Mouse (Mus musculus) skeletal muscle tissue, adult 2 months (tissue): ENCODE measurements around the gene Rnf220.

Source experiments
- DNase-seq: peaks from one replicate; pipeline ENCODE4 v3.0.0-alpha.2; 2012; ENCODE audit warnings: low read depth, low spot score

Rnf220 gene

DNA sequence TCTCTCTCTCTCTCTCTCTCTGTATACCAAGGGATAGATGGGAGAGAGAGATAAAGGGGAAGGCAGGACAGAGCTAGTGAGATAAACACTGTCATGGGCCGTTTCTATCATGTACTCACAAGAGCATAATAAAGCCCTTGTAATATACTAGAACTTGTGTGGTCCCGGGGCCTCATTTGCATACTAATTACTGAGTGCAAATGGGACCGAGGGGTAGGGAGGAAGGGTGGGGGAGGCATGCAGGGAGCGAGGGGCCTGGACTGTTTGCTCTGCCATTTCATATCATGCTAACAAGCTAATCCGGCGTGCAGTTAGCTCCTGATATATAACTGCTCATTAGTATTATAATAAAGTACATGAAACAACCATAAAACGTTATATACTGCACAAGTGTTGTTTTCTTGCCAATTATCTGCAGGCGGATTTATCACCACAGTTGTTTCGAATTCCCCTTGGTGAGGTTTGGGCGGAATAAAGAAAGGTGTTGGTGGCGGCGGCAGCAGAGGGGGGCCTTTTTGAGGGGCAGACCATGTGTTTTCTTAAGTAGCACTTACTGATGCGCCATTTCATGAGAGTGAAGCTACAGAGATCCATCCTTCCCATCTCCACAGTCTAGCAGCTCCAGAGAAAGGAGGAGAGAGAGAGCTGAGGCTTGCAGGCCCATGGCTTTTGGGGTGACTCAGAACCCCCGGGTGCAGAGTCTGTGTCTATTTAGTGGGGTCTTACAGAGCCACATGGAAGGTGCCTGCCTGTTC is 116.9 kb downstream of the Rnf220 start:
- DNase-seq, result no peak

DNA sequence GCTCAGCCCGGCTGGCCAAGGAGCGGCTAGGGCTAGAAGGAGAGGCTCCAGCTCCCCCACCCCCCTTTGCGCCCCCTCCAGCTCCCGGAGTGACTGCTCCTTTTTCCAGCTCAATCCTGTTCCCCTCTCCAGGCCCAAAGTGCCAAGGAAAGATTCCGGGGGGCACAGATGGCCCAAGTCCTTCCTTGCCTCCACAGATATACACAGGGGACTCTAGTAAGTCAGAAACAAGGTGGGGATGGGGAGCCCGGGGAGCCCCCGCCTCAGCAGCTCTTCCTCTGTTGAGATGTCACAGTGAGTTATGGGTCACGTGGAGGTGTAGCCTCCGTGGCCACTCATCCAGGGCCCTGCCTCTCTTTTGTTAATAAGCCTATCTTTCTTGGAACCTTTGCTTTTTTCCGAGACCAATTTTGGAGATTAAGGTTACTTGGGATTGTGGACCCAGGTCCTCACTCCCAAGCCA is 122.7 kb downstream of the Rnf220 start:
- no peak for DNase-seq

DNA sequence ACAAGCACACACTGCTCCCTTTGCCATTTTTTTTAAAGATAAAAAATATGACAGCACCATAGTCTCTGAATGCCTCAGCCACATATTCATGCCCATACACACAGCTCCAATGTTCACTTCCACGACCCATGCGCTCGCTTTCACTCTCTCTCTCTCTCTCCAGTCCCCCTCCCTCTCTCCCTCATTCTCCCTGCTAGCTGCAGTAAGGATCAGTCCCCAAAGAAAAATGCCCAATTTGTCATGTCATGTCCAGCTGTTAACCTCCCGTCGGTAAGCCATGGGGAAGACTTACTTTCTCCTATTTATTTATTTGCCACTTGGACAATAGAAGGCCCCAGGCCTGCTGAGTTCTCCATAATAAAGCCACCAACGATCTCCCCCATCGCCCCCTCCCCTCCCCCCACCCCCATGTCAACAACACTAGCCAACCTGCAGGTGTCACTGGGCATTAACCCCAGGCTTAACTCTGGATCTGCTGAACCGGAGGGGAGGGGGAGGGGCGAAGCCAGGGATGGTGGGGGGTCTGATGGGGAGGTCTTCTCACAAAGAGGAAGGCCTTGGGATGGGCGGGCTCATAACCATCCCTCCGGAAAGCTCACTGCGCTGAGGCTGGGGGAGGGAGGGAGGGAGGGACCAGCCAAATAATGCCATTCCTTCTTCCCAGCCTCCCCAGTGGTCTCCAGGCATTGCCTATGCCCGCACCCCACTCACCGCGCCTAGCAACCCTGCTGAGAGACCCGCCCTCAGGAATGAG is 123.4 kb downstream of the Rnf220 start:
- DNase-seq, result no peak

DNA sequence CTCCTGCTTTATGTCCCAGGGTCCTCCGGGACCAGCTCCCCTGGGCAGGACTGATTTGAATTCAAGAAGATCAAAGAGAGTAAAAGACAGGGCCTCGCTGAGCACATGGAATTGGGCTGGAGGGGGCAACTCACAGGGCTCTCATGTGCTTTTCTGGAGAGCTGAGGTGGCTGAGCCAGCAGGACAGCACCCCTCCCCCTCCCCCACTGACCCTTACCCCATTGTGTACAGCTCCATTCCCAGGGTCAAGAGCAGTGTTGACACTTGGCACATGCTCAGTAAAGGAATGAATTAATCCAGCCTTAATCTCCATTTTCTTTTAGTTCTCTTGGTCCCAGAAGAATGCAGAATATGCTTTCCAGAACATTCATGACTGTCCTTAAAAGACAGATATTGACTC is 125.0 kb downstream of the Rnf220 start:
- no peak for DNase-seq

DNA sequence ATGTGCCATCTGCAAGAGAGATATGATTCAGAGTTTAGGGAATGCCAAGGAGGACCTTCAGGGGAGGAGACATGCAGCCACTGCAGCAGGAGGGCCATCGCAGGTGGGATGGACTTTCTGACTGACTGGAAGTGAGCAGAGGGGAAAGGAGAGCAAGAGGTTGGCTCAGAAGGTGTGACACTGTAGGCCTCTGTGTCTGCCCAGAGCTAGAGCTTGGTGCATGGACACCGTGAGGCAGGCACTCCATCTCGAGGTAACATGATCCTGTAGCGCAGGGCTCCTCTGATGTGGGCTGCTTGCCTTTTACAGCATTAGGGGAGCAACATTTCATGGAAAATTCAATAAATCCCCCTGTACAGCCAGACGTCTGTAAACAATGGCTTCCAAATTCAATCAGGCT is 126.5 kb downstream of the Rnf220 start:
- DNase-seq, result no peak

DNA sequence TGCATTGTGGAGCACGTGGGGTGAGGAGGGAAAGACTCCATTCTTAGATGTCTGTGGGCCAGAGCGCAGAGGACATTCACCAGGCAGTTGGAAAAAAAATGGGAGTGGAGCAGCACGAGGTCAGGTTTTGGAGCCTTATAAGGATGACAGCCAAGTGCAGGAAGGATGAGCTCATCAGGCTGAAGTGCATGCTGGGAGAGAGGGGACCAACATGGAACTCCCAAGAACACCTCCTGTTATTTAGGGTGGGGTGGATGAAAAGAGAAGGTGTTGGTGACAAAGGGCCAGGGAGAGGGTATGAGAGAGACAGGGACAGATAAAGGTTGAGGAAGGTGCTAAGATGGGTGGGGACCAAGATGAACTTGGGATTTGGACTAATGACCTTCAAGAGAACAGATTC is 127.3 kb downstream of the Rnf220 start:
- no peak for DNase-seq

DNA sequence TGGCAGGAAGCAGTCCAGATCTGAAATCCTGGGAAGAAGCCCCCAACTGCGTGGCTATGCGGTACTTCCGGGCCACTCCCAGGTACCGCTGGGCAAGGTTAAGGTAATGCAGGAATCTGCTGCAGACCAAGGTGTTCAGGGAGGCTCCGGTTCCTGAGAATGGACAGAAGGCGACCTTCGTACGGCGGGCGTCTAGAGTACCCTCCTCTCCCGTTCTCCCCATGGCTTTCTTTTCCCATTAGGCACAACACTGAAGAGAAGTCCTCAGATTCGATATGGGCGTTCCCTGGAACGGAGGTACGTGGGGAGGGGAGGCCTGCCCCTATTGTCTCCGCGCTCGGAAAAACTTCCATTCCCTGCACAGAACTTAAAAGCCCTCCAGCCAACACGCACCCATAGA is 129.5 kb downstream of the Rnf220 start:
- DNase-seq, result no peak

DNA sequence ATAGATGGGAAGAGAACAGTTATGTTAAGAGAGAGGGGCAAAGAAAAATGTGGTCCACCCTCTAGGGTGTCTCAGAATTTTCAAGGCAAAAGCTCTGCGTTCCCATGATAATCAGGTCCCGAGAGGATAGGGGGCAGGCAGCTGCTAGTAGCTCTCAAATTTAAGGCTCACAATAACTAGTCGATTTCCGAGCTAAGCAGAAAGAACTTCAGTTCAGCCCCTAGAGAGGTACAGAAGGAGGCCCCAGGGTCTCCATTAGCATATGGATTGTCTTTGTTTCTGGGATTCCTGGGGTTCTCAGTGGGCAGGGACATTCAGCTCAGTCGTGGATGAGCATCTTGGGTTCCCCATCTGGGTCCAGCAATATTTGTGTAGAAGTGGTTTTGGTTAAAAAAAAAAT is 134.8 kb downstream of the Rnf220 start:
- DNase-seq, result no peak

DNA sequence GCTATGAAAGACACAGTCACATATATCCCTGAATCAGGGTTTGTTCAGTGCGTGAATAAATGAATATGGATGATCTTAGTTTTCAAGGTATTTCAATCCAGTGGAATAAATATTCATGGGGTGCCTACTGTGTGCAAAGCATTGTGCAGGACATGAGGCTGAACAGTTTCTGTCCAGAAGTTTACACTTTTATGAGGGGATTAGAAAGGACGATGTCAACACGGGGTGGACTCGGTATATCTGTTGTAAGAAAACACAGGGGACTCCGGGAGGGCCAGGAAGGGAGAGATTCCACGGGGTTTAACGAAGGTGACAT is 135.3 kb downstream of the Rnf220 start:
- no peak for DNase-seq

DNA sequence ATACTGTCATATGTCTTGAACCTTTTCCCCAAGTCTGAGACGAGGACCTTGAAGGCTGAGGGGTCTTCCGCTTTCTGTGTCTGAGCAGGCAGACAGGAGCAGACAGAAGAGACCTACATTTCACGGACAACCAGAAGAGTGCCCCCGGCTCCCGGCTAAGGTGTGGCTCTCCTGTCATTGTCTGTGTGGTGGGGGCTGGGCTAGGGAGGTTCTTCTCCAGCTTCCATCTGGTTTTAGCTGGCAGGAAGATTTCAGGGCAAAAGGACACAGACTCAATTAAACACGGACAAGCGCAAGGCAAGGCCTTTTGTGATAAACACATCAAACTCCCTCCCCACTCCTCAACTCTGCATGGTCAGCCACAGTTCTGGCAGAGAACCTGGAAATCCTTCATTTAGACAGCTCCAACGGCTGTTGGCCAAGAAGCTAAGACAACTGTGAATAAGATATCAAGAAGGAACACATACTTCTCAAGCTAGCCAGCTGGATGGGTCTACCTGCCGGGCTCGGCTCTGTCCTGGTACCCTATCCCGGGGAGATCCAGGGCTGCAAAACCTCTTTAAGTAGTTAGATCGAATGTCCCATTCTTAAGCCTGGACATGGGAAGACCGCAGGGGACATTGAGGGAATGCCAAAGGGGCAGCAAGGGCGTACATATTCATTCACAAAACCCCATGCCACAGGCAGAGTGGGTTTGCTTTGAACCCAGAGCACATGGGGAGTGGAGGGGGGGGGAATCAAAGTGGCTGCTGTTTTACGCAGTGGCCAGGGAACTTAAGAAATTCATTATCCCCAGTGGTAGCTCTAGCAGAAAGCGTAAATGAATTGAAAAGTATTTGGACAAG is 135.9 kb downstream of the Rnf220 start:
- DNase-seq, result no peak

DNA sequence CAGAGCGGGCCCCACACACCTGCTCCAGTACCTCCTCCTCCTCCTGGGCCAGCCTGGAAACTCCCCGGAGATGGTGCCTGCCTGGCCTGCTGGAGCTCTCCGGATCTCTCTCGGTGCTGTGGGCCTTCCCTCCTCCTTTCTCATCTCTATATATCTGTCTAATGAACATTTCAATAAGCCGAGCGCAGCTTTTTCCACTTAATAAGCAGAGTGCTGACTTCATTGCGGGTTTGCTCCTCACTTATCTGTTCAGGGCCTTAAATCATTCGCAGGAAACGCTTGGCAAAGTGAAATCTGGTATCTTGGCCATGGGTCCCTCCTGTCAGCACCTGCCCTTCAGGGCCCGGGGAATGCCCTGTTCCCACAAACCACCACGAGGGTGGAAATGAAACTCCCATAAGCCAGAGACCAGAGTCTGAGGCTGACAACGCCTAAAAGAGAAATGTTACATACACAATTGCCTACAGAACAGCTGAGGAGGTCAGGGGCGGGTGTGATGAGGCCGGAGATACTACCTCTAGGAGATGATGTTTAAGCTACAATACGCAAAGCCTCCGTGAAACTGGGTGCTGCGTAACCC is 137.0 kb downstream of the Rnf220 start:
- DNase-seq, result peak; percentile 36

DNA sequence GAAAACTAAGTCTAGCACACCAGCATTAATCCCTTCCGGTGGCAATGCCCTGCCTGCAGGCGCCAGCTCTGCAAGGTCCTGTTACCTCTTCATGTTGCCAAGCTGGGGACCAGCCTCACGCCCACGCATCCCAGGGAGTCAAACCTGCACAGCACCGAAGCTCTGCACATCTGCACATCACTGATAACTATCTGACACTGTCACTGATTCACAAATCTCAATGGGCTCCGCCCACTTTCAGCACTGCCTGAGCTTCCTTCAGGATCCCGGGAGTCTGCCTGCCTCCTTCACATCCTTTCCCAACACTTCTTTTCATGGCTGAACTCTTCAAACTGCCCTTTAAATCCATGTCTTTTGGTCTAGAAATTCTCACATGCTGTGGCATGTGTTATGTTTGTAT is 138.9 kb downstream of the Rnf220 start:
- no peak for DNase-seq

DNA sequence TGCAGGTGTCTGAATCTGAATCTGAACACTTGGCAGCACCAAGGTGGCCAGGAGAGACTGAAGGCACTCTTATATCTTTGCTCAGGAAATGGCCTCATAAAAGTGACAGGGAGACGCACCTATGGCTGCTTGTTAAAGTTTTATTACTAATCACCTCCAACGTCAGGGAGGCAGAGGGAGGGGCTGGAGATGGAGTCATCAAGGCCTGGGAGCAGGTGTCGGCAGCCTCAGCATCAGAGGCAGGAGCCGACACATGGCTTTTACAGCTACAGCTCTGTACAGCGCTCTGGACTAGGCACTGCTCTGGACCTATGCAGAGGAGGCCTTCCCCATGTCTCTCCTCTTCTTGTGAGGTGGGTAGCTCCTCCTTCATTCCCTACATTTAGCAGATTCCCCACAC is 139.7 kb downstream of the Rnf220 start:
- DNase-seq, result no peak

DNA sequence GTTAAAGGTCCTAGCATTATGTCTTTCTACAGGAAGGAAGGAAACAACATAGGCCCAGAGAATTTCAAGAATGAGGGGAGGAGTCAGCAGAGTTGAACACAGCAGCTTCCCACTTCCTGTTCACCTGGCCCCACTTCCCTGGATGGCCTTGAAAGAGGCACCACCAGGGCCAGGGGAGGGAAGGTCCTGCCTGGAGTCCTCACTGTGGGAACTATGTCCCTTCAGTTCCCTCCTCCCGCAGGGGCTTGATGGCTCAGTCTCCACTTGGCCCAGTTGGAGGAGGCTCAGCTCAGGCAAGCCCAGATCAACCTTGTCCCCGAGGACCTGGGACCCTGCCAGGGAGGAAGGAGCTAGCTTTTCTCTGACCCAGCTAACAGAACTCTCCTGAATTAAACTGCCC is 140.6 kb downstream of the Rnf220 start:
- peak; percentile 32 for DNase-seq

DNA sequence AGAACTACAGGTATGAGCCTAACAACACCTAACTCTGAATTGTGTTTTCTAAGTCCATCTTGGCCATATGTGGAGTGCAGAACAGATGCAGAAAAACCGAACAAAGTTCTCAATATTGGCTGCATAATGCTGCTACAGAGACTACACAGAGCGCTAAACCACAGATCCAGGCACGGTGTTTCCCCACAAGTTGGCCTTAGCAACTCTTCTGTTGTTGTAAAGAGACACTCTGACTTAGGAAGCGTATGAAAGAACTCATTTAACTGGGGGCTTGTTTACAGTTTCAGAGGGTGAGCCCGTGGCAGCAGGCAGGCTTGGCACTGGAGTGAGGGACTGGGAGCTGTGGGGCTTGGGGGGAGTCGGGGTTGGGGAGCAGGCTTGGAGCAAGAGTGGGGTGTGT is 142.2 kb downstream of the Rnf220 start:
- DNase-seq, result no peak

DNA sequence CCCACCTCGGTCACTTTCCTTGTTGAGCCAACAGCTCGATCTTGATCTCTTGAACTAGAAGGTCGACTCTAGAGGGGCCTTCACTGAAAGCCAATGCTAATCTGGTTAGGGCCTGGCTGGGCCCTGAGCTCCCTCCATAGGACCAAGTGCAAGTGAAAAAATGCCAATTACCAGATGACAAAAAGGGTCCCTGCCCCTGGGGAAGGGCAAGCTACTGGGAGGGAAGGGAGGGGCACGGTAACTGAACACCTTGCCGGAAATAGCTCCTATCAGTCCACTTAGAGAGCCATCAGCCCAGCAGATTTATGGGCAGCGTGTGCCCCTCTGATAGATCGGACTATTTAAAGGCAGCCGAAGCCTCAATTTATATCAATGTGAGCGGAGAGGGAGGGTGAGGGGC is 143.9 kb downstream of the Rnf220 start:
- DNase-seq, result no peak

DNA sequence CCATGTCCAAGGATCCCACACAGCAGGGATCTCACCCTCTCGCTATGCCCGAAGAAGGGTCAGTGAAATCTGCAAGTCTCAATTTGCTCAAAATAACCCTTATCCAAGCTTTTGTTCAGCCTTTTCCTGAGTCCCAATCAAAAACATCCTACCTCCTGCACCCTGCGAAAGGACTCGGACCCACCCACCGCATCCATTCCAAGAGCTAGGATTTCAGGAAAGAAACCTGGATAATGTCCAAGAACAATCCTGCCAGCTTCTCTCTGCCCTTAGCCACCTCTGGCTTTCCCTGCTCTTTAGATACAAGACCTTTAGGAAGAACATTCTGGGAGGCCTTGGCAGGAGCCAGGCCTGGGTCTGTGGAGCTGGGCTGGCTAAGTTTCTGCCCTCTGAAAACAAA is 144.8 kb downstream of the Rnf220 start:
- no peak for DNase-seq

DNA sequence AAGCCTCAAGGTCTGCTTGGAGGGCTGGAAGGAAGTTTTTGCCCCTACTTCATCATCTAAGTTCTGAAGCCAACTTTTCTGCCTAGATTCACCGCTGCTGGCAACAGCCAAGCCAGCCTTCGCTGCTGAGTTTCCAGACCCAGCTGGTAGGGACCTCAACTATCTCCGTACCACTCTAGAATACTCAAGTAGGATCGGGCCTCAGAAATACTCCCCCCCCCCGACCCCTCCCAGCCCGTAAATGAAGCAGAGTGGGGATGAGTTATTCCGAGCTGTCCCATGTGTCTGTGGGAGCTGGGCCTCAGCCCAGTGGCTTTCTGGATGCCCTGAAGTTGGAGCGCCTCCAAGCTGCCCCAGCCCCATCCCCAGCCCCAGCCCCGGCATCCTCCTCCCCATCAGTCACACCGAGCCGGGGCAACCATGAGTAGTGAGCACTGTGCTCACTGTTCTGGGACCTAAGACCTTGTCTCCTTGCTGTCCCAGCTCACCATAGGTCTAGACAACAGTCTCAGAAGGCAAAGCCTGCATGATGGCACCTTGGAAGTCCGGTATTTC is 146.6 kb downstream of the Rnf220 start:
- DNase-seq, result no peak

DNA sequence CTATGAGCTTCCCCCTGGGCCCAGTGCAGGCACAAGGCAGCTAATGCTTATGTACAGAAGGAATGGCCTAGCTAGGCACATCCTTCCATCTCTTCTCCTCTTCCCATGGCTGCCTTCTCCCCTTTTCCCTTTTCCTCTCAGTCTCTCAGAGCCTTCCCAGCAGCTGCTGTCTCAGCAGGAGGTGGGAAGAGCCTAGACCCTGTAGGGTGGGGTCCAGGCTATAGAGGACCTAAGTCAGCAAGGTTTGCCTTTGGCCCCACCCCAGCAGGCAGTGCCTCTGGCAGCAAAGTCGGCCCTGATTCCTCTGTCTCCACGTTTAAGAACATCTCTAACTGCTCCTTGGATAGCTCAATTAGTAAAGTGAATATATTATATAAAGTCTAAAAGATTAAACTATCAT is 147.5 kb downstream of the Rnf220 start:
- no peak for DNase-seq

DNA sequence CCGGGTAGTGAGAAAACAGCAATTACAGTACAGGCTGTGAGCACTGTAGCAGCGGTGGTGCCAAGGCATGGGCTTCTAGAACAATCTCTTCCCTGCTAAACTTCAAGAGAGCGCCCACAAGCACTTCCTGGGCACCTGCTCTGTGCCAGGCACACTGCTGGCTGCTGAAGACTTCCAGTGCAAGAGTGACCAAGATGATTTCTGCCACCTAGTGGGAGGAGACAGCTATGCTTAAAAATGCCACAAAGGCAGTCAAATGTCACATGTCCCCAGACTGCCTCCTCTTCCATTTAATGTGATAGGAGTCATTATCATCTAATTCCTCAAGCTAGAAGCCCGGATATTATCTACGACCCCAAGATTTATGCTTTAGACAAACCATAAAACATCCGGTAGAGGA is 150.8 kb downstream of the Rnf220 start:
- peak; percentile 32 for DNase-seq

DNA sequence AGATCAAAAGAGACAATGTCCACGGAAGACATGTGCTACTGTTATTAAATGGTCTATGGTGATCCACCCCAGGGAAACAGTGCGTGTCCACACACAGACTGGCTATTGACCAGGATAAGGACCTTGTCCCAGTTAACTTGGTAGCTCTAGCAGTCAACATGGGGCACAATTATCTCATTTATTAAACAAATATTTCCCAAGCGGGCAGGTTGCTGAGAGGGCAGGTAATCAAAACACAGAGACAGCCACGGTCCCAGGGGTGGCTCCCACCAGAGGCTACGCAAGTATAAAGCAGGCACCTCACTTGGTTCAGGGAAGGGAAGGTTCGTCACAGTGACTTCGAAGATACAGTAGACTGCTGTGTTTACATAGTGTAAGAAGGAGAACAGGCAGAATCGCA is 153.5 kb downstream of the Rnf220 start:
- DNase-seq, result no peak

DNA sequence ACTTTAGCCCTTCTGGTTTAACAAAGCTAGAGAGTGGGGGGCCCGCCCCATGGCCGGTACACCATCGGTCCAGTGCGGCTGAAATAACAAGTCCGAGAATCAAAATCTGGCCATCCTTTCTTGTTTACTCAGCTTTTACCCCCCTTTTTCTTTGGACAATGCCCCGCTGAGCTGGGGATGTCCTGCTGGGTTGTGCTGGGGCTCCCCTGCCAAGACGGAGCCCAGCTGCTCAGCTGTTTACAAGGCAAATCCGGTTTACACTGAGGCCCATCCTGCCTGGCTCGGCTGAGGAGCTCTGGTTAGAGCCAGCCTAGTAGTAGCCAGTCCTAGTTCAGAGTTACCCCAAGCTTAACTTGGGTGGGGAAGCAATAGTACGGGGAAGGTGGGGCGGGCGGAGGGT is 154.1 kb downstream of the Rnf220 start:
- no peak for DNase-seq
